Mouse (Mus musculus) left cerebral cortex, postnatal 14 days (tissue): ENCODE measurements at regions not wholly inside any gene's neighbourhood (a gene's known extent, or its start where the extent isn't known, plus 50 kb on each side); places are given as distances from the start of the nearest gene placed in this dataset.
A peak's percentile ranks its signal among the peaks of the same experiment; 100 is the strongest.

Experiments used
- DNase-seq, 2 experiments: peaks; one replicate each; pipeline ENCODE4 v3.0.0; 2021 to 2022; ENCODE audit warnings: low spot score in 2 of 2, mixed read lengths in 1 of 2
- intact Hi-C: fragments of 180-260 bp; cut with DNase I; formaldehyde crosslinking; loops from one replicate; pipeline ENCODE4 v1.15.1; 2025

GRCm38 (mm10) chr3:110460192-110460591 is 209.4 kb upstream of the Prmt6 start:
- intact Hi-C loops, result no loop called here
- no peak for DNase-seq

GRCm38 (mm10) chr3:110458900-110459299 is 208.1 kb upstream of the Prmt6 start:
- no peak for DNase-seq
- intact Hi-C loops, result no loop called here

- intact Hi-C loops, result no loop called here
- DNase-seq, result peak in 1 of 2 experiments; percentile 0
These were observed 201.7 kb upstream of the Prmt6 start for GRCm38 (mm10) chr3:110452470-110452869.
